Mouse (Mus musculus): ENCODE measurements around the gene Mindy4b-ps. TPM values are rescaled to one million over a fixed set of nuclear protein-coding genes. Genes with fewer than 3 reads are reported as not detected.

The Mindy4b-ps gene
- total RNA-seq, 2 experiments from 2014 or later, result 0.80 to 2.7 TPM

GRCm38 (mm10) chr3:58789473-58789872, 32.6 kb downstream of the Mindy4b-ps start:
- intact Hi-C loops (cut with DNase I), result loop anchor here (5.0 kb wide), 2 partner anchors 218 to 372 kb away; partner anchors contain the start of gene Med12l
- peak; percentile 53 to 56 for DNase-seq (ENCODE audit: low spot score in 2 of 2)

- intact Hi-C loops (cut with DNase I), result loop anchor here (5.0 kb wide), 2 partner anchors 218 to 372 kb away; partner anchors contain the start of gene Med12l
- DNase-seq (ENCODE audit: low spot score in 2 of 2), result no peak
These were observed 33.1 kb downstream of the Mindy4b-ps start for GRCm38 (mm10) chr3:58789033-58789432.

GRCm38 (mm10) chr3:58786470-58786869, 35.6 kb downstream of the Mindy4b-ps start:
- intact Hi-C loops (cut with DNase I), result loop anchor here (5.0 kb wide), 2 partner anchors 221 to 369 kb away; partner anchors contain the start of gene Med12l
- DNase-seq (ENCODE audit: low spot score in 2 of 2), result no peak

GRCm38 (mm10) chr3:58785863-58786262, 36.2 kb downstream of the Mindy4b-ps start:
- intact Hi-C loops (cut with DNase I), result loop anchor here (2.0 to 5.0 kb wide), 3 partner anchors 131 to 369 kb away; partner anchors contain the start of gene Med12l

GRCm38 (mm10) chr3:58784219-58785092, 37.7 kb downstream of the Mindy4b-ps start:
- peak; percentile 43 to 62 for DNase-seq (ENCODE audit: low spot score in 2 of 2)
- intact Hi-C loops (cut with DNase I), result loop anchor here (2.0 to 5.0 kb wide), 4 partner anchors 57 to 367 kb away; partner anchors contain the start of gene Med12l

More at GRCm38 (mm10) chr3:58785863-58786262, 36.2 kb downstream of the Mindy4b-ps start:
- peak; percentile 79 to 92 for DNase-seq (ENCODE audit: low spot score in 2 of 2)

- DNase-seq (ENCODE audit: low spot score in 2 of 2), result no peak
- intact Hi-C loops (cut with DNase I), result loop anchor here (2.0 to 5.0 kb wide), 2 partner anchors 56 to 129 kb away; no protein-coding TSS in a partner anchor
These were observed 38.4 kb downstream of the Mindy4b-ps start for GRCm38 (mm10) chr3:58783602-58784218.

- DNase-seq (ENCODE audit: low spot score in 2 of 2), result no peak
- intact Hi-C loops (cut with DNase I), result no loop called here
These were observed 65.7 kb downstream of the Mindy4b-ps start for GRCm38 (mm10) chr3:58756429-58756828.

- intact Hi-C loops (cut with DNase I), result no loop called here
- no peak for DNase-seq (ENCODE audit: low spot score in 2 of 2)
These were observed 66.3 kb downstream of the Mindy4b-ps start for GRCm38 (mm10) chr3:58755769-58756168.

- intact Hi-C loops (cut with DNase I), result no loop called here
- DNase-seq (ENCODE audit: low spot score in 2 of 2), result no peak
These were observed 67.8 kb downstream of the Mindy4b-ps start for GRCm38 (mm10) chr3:58754361-58754760.

GRCm38 (mm10) chr3:58751818-58752620, 70.1 kb downstream of the Mindy4b-ps start:
- no peak for DNase-seq (ENCODE audit: low spot score in 2 of 2)
- intact Hi-C loops (cut with DNase I), result no loop called here

- intact Hi-C loops (cut with DNase I), result no loop called here
- no peak for DNase-seq (ENCODE audit: low spot score in 2 of 2)
These were observed 73.4 kb downstream of the Mindy4b-ps start for GRCm38 (mm10) chr3:58748724-58749123.

GRCm38 (mm10) chr3:58747924-58748323, 74.2 kb downstream of the Mindy4b-ps start:
- intact Hi-C loops (cut with DNase I), result no loop called here
- DNase-seq (ENCODE audit: low spot score in 2 of 2), result no peak

GRCm38 (mm10) chr3:58739536-58739935, 82.6 kb downstream of the Mindy4b-ps start:
- intact Hi-C loops (cut with DNase I), result no loop called here
- no peak for DNase-seq (ENCODE audit: low spot score in 2 of 2)

Other genes with a start within 250 kb of the Mindy4b-ps start
- 100 to 1,000 TPM; 166 to 173 TPM for gene Selenot, start 245.7 kb downstream of the Mindy4b-ps start, total RNA-seq (2021)
- 1 to 10 TPM in 1 of 2 experiments, under 1 TPM in 1; 0.89 to 1.6 TPM for gene Erich6, start 185.1 kb downstream of the Mindy4b-ps start, total RNA-seq (2021)
- gene Siah2, start 129.9 kb downstream of the Mindy4b-ps start, total RNA-seq (2021), result 10 to 100 TPM; 18.5 to 20.8 TPM
- 1 to 10 TPM; 1.0 to 2.2 TPM for gene Clrn1, start 63.0 kb upstream of the Mindy4b-ps start, total RNA-seq (2021)
- 10 to 100 TPM; 32.4 to 33.0 TPM for gene Med12l, start 183.5 kb upstream of the Mindy4b-ps start, total RNA-seq (2021)